Mouse (Mus musculus) urinary bladder, adult 2 months (tissue): ENCODE results near the gene Pfdn5. TPM values are rescaled to one million over a fixed set of nuclear protein-coding genes. Genes with fewer than 3 reads are reported as not detected.
"Not testable (repeated sequence)": the region's sequence is repeated elsewhere in the genome, so short reads cannot be mapped to it uniquely, and the experiment has no call there.

ENCODE experiments used
- DNase-seq: peaks from one replicate; pipeline ENCODE4 v3.0.0; 2022; ENCODE audit warnings: low spot score
- polyA plus RNA-seq: library from polyadenylated mRNA; depleted of rRNA; stranded (reverse); fragments of >200 nt; gene quantifications from 2 replicates; pipeline ENCODE4 v1.2.3, GENCODE M21; 2012

Pfdn5 gene
- polyA plus RNA-seq, 1 experiment = 396 TPM

DNA sequence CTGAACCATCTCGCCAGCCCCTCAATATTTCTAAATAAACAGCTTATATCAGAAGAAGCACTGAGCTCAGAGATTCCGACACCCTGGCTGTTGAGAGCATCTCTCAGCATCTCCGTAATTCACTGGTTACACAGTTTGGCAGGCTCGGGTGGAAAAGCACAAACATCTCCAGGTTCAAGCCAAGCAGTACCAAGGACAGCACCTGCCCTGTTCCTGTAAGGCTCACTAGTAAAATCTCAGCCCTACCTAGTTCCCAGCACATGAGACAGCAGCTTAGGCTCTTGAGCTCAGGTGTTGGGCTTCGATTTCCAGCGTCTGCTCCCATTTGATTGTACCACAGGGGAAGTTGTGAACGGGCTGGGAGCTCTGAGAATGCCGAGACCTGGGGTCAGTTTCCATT, 9.3 kb downstream of the Pfdn5 start:
- DNase-seq = no peak

DNA sequence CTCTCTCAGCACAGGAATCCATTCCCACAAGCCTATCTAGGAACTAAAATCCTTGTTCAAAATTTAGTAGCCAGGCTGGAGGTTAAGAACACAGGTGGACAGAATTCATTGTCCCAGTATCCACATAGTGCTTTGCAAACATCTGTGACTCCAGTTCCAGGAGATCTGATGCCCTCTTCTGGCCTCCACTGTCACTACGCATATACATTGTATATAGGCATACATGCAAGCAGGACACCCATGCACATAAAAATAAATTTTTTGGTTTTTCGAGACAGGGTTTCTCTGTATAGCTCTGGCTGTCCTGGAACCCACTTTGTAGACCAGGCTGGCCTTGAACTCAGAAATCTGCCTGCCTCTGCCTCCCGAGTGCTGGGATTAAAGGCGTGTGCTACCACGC, 10.0 kb downstream of the Pfdn5 start:
- not testable (repeated sequence) for DNase-seq

DNA sequence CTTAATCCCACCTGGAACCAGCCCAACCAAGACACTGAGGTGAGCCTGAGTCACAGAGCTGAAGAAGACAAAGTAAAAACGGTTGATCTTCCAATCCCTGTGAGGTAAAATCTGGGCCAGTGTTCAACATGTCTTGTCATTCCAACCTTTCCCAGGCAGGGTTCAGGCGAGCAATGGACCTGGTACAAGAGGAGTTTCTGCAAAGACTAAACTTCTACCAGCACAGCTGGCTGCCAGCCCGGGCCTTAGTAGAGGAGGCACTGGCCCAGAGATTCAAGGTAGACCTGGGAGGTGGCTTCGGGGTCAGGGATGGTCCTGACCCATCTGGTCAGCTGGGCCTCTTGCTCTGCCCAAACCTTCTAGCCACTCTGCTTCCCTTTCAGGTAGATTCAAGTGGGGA, 11.0 kb downstream of the Pfdn5 start:
- no peak for DNase-seq

DNA sequence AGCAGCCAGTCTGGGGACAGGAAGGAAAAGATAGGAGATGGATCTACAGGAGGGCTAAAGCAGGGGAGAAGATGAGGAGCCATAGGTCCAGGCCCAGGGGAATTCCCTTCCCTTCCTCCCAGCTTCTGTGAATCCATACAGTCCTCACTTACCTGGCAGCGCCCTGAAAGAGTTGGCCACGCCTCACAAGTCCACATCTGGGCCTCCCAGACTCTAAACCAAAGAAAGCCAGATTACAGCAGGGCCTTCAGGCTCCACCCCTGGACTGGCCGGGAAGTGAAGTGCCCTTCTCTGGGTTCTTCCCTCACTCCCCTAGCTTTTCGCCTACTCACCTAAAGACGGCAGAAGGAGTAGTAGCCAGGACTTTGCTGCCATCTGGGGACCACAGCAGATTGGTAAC, 13.7 kb downstream of the Pfdn5 start:
- no peak for DNase-seq

DNA sequence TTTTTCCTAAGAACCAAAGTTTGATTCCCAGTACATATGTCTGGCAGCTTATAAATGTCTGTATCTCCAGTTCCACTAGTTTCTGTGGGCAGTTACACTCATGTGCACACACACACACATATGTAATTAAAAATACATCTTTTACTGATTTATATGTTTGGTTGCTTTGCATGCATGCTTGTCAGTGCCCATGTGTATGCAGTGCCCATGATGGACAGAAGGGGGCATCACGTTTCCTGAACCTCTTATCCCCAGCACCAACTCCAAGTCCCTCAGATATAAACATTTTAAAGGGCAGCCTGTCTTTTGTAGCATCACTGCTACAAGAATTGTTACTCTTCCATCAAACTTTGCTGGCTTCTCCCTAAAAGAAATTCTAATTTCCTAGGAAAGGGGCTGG, 15.7 kb downstream of the Pfdn5 start:
- no peak for DNase-seq

DNA sequence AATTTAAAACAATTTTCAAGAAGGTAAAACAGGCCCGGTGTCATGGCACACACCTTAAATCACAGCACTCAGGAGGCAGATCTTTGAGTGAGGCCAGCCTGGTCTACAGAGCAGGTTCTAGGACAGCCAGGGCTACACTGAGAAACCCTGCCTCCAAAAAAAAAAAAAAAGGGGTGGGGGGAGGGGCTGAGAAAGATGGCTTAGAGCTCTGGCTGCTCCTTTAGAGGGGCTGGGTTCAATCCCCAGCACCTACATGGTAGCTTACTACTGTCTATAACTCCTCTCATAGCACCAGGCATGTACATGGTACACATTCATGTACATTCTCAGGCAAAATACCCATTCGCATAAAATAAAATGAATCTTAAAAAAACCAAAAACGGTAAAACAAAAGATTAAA, 18.6 kb downstream of the Pfdn5 start:
- DNase-seq = no peak

DNA sequence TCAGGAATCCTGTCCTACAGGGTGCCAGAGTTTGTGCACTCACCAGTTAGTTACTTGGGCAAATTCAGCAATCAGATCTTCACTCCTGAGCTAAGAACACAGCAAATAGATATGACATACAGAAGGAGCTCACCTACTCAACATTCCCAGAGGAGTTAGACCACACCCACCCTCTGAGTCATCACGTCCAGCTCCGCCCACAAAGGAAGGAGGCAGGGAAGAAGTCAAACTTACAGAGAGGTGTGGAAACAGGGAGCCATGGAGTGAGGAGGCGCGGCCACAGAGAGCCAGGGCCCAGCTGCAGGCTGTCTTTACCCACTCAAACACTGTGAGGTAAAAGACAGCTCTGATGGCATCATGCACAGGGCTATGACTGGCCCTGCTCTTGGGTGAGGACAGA, 20.5 kb downstream of the Pfdn5 start:
- DNase-seq = no peak

DNA sequence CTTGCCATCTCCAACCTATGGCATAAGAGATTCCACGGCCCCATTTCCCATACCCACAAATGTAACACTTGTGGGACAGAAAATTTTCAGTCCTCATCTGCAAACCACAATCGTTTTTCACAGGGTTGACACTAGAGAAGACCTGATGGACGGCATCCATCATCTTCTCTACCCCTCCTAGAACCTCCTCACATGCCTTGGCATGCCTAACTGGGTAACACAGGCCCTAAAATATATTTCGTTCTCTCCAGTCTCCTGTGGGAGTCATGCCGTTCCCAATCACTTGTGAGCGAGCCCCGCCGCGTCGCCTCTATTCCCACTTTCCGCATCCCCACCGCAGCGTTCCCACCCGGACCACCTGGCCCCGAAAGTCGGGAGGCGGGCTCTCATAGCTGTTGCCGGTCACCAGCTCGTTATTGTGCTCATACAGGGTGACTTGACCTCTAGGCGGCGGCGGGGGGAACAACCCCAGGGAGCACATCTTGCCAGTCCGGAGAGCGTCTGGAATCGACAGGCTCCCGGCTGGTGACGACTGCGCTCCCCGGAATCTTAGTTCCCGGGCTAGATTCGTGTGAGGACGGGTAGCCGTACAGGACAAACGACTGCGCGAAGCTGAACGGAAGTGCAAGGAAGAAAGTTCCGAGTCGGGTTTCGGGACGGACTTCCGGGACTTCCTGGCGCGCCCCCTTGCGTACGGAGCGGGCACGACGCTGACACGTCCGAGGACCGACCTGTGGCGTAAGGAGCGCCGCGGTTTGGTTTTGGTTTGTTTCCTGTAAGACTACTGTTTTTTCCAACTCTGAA, 24.4 kb downstream of the Pfdn5 start, which contains the start of gene Aaas:
Gene Aaas, minus strand, starts transcription at position 634 of the 804 bp plus-strand sequence.
- DNase-seq = peak; percentile 89

DNA sequence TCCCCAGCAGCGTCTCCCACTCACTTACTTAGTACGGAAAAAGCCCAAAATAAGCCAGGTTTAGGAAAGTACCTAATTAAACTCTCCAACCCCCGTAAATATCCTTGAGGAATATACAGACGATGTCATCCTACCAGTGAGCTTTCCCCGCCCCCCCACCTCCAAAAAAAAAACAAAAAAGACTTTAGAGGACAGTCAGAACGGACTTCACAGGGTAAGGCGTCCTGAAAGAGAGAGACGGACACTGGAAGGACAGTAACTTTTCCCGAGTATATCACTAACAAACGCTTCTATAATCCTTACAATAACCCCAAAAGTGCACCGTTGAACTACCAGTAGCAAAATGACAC, 25.0 kb downstream of the Pfdn5 start:
- no peak for DNase-seq

DNA sequence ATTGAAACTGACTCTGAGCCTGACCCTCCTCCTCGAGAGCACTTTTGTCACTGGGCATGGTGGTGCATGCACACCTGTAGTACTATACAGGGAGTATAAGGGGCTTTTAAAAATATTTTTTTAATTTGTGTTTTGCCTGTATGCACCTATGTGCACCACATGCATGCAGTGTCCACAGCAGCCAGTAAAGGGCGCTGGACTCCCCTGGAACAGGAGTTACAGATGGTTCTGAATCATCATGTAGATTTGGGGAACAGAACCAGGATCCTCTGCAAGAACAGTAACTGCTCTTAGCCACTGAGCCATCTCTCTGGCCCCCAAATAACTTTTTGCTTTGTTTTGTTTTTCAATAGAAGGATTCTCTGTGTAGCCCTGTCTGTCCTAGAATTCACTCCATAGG, 26.3 kb downstream of the Pfdn5 start:
- DNase-seq = no peak

DNA sequence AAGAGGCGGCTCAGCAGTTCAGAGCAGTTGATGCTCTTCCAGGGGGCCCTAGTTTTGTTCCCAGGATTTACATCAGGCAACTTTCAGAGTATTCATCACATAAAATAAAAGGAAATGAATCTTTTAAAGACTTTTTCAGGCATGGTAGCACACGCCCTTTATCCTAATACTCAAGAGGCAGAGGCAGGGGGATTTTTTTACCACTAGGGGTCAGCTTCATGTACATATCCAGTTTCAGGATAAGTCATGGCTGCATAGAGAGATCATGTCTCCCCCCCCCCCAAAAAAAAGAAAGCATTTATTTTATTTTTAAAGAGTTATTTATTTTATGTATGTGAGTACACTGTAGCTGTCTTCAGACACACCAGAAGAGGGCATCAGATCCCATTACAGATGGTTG, 28.1 kb downstream of the Pfdn5 start:
- DNase-seq = no peak

DNA sequence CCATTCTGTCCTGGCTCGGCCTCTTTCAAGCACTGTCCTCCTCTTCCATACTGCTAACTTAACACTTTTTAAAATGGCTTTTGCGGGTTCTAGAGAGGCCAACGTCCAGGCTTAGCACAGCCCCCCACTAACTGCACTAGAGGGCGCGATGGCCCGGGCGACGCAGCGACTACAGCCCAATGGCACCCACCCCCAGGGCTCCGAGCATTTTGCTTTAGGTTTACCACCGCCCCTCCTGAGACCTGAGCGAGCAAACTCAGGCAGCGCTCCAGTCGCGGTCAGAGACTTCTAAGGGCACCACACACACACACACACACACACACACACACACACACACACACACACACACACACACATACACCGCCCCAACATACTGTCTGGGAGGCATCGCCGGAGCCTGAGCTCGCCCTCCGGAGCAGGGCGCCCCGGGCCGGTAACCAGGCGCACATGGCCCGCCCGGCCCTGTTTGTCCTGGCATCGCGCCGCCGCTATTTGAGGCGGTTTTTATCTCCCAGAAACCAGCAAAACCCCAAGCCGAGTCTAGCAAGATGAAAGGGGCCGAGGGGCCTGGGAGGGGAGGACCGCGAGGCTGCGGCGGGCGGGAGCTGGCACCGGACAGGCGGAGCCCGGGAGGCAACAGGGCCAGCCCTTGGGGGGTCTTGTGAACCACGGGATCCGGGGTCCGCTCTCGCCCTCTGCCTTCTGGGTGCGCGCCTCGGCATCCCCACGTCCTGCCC, 29.4 kb downstream of the Pfdn5 start:
- DNase-seq = no peak

DNA sequence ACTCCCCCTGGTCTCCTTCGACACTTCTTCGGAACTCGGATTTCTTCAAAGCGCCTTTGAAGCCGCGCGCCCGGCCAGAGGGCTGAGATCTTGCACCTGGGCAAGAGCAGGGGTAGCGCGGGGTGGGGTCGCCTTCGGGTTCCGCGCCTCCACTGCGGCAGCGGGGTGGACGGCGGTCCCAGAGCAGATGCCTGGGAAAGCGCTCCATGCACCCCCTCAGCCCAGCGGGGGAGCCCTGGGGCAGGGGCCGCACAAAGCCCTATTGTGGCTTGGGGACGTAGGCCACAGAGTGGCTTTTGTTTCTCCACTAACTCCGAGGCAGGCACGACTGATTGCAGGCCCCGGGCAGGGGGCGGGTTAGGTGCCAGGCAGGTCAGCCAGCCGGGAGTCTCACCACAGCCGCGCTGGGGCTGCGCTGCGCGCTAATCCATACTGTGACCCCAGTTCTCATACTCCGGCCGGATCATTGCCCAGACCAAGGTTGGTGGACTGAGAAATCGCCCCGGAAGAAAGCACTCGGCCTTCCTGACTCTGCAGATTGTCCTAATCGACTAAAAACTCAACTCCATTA, 30.0 kb downstream of the Pfdn5 start:
- no peak for DNase-seq

DNA sequence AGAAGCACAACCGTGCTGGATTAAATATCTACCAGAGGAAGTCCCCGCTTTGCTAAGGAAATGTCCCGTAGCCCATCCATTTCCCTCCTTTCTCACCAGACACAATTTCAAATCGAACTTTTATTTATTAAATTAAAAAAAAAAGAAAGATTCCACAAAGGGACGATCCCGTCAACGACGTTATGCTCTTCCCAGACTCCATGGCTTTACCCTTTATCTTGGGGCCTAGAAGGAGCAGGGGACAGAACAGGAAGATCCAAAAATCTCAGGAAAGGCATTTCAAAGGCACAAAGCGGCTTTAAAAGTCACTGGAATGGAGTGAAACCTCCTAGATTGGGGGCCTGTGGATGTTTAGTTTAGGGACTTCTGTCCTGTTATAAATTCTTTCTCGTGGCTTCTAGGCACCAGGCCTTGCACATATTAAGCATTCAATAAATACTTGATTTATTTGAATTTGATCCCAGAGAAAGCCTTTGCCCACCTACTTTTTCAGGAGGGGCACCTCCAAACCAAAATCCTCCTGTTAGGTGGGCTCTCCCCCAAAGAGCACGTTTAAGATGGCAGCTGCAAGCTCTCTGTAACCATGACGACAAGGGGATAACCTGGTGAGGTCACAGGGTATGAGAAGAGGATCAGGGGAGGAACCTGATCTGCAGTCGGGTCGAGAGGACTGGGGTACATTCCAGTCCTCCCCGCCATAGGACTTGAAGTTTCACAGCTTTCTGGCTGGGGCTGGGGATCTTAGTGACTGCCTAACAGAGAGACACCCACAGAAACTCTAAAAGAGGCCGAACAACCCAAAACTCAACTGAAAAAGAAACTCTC, 30.8 kb downstream of the Pfdn5 start:
- no peak for DNase-seq

DNA sequence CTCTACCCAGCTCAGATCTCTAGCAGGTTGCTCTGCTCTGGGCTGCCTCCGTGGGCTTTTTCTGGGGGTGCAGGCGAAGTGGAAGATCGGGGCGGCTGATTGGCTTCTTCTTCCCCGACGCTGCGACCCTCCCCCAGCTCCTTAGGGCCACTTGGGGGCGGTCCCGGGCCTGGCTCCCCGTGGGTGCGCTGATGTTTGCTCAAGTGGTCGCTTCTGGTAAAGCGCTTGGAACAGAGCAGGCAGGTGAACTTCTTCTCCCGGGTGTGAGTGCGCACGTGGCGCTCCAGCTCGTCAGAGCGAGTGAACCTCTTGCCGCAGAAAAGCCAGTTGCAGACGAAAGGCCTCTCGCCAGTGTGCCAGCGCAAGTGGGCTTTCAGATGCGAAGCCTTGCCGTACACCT, 32.2 kb downstream of the Pfdn5 start:
- no peak for DNase-seq

DNA sequence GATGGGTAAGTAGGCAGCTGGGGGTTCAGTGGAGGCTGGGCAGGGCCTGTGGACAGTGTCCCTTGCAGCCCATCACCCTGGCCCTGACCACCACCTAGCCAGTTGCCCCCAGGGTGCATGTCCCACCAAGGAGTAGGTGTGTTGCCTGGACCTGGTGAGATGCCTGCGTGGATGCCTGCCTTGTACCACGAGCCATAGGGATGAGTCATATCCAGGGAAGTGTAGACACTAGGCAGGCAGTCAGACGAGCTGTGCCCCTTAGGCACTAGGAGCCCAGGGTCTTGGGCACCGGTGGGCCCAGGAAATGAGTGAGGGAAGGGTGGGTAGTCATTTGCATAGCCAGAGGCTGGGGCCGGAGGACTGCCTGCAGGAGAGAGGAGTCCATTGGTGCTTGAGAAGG, 32.9 kb downstream of the Pfdn5 start:
- DNase-seq = no peak

DNA sequence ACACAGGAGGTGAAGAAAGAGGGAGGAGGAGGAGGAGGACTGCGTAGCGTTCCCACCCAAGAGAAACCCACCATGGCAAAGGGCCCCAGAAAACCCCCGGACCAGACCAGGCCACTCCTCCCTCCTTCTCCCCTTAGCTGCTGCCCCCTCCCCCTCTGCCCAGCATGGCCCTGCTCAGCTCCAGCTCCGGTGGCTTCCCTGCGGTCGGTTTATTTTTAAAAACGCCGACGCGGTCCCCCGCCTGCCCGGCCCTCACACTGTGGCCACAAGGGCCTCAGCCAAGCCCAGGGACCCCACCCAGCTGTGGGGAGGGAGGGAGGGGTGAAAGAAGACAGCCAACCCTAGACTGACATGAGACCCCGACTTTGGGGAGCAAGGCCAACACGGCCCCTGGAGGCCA, 36.7 kb downstream of the Pfdn5 start:
- no peak for DNase-seq

DNA sequence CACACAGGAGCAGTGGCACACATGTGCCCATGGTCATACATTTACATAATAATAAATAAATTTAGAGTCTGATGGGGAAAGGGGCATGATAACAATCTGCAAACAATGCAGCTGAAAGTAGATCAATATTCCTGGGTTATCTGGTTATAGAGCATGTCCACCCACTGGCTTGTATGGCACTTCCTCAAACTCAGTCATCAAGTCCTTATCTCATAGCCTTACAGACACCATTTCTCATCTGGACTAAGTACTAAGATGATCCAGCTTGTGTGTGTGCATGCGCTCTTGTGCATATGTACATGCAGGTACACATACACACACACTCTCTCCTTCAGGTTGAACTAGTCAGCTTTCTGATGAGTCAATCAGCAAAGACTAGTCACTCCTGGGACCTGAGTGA, 38.8 kb downstream of the Pfdn5 start:
- no peak for DNase-seq

DNA sequence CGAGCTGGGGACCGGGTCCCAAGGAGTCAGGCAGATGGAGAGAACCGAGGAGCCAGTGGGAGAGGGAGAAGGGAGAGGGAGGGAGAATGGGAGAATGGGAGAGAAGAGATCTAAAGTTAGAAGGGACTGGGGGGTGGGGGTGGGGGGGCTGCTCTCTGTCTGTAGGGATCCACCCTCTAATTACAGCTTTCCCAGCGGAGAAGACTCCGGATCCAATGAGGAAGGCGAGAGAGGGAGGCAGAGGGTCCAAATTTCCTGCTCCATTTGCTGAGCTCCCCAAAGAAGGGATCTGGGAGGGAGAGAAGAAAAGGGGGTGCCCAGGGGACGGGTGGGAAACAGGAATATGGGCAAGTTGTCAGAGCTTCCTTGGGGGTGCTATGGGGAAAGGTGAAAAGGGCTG, 40.3 kb downstream of the Pfdn5 start:
- DNase-seq = no peak

DNA sequence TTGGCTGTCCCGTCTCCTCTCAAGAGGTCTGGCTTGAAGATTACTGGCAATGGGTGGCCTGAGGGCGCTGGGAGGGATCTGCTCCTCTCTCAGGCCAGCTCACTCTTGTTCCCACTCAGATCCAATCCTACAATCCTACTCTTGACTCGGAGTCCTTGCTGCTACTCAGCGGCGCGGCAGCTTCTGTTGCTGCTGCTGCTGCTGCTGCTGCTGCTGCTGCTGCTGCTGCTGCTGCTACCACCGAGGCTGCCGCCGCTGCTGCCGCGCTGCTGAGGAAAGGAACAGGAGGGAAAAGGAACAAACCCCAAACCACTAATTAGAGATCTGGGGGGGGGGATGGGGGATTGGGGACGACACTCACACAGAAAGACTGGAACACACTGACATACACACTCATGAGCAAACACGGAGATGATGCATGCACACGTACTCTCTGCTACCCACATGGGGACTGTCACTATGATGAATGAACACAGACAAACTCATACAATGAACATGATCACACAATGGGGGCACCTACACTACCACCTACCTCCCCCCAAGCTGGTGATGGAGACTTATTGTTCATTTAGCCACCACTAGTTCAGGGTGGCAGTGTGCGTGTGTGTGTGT, 40.9 kb downstream of the Pfdn5 start, which contains the start of gene Sp7:
Gene Sp7, minus strand, starts transcription at position 450 of the 612 bp plus-strand sequence.
- DNase-seq = no peak

DNA sequence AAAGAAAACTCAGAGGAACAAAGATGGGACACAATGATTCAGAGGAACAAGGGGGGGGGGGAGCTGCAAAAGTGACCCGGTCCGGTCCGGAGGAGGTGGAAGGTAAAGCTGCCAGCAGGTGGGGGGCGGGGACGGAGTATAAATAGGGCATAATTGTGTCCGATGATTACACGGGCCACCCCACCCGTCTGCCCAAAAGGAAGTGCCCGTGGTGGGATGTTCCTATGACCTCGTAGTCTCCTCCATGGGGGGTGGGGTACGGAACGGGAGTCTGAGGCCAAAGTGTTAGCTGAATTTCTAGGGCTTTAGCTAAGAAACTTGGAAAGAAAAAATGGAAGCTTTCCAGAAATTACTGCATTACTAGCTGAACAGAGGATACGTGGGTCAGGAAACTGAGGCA, 44.1 kb downstream of the Pfdn5 start:
- no peak for DNase-seq

DNA sequence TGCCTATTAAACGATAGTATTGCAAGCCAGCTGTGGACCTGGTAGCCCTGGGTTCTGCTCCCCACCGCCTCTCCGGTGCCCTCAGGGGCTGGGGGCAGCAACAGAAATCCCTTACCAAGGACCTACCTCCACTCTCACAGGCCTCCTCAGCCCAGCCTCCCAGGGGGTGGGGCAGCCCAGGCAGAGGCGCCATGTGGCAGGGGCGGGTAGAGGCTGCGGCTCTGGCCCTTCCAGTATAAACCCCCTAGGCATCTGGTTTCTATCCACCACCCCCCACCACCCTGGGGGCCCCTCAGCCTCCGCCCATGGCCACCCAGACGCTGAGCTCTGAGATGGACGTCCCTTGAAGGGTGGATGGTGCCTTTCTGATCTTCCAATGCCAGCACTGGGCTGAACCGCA, 44.8 kb downstream of the Pfdn5 start:
- no peak for DNase-seq
